Mouse (Mus musculus) embryonic stem cell, embryonic (primary cell): ENCODE measurements around the gene Usp5.

Experiments used
- CTCF ChIA-PET, 4 experiments: fragments of 300-600 bp in 2 of 4; fragments of 350-600 bp in 2 of 4; sonication (Branson Sonifier 250); formaldehyde crosslinking; loops; one replicate each; lab custom pipeline; 2022; ENCODE audit warnings: inconsistent platforms in 2 of 4; lab: Charles Lee
- POLR2A ChIA-PET, 4 experiments: fragments of 300-600 bp in 2 of 4; fragments of 350-600 bp in 2 of 4; sonication (Branson Sonifier 250); formaldehyde crosslinking; loops; one replicate each; lab custom pipeline; 2022; ENCODE audit warnings: antibody characterized with exemption in 4 of 4, inconsistent platforms in 1 of 4; lab: Charles Lee

Usp5 gene

DNA sequence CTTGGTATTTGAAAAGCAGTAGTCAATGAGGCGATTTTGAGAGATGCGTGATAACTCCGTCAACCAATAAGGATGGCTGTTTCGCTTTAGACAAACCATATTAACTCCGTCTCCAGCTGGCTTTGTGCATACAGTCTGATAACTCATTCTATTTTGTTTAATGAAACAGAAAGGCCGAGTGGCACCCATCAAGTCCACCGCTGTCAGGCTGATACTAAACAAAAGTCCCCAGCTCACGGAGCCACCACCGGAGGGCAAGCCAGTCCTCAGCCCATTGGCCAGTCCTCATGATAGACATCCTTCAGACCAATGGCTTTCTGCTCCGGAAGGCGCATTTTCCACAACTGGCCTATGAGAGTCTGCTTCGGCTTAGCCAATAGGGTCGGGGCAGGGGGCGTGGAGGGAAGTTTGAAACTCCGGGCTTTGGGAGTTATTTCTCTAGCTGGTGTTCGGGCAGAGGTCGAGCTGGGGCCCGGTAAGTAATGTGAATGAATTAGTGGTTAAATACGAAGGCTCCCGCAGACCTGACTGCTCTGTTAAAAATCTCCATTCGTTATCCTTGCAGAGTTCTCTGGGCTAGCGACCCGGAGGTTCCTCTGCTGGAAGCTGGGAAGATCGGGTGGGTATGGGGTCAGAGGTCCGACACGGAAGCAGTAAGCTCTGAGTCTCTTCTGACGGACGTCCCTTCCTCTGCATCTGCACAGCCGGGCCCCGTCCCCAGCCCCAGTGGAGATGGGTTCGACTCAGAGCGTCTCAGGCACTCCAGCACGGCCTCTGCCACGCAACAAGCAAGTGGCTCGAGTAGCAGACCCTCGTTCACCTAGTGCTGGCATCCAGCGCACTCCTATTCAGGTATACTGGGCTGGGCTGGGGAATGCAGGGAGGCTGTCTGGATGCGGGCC is 766 bp upstream of the Usp5 start:
- ChIA-PET CTCF (interaction anchor here (0.5 to 5.0 kb wide), 39 partner anchors 8 to 579 kb away, joined by 3 to 38 read pairs (median 4); partner anchors contain the start of genes Mlf2 (in 4 of the 4), Gnb3 (in 2 of the 4), Acrbp (in 1 of the 4) and C1rl (in 1 of the 4)), POLR2A (interaction anchor here (0.5 to 28.9 kb wide), 146 partner anchors 9 to 664 kb away, joined by 3 to 601 read pairs (median 6); partner anchors contain the start of genes Mlf2 (in 4 of the 4), Spsb2 (in 4 of the 4), Atn1 (in 3 of the 4) and Gm45234 (in 3 of the 4))

DNA sequence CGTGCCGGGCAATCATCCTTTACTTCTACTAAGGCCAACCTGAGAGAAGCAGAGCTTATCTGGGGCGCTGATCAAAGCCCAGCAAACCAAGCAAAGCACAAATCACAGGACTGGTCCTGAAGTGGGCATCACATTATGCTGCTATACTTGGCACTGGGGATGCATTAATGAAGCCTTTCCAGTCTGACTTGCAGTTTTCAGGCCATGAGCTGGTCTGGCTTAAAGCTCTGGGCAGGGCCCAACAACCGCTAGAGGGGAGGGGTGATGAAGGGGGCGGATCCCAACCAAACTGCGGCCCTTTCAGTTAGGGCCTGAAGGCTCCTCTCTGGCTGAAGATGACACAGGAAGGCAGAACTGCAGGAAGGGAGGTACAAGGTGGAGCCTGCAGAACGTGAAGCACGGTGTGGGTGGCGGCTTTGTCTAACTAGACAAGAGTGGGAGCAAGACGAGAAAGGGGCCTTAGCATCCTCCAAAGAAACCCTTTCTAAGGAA is 1.1 kb downstream of the Usp5 start:
- ChIA-PET POLR2A (interaction anchor here (0.7 to 28.9 kb wide), 51 partner anchors 11 to 364 kb away, joined by 3 to 601 read pairs (median 11); partner anchors contain the start of genes Gnb3 (in 3 of the 4), Grcc10 (in 3 of the 4), Mlf2 (in 3 of the 4) and Spsb2 (in 3 of the 4)), CTCF (interaction anchor here in 3 of 4 experiments (0.6 to 5.0 kb wide), 18 partner anchors 15 to 302 kb away, joined by 3 to 38 read pairs (median 6); partner anchors contain the start of genes Mlf2 (in 3 of the 3), P3h3 (in 1 of the 3) and Tpi1 (in 1 of the 3))

DNA sequence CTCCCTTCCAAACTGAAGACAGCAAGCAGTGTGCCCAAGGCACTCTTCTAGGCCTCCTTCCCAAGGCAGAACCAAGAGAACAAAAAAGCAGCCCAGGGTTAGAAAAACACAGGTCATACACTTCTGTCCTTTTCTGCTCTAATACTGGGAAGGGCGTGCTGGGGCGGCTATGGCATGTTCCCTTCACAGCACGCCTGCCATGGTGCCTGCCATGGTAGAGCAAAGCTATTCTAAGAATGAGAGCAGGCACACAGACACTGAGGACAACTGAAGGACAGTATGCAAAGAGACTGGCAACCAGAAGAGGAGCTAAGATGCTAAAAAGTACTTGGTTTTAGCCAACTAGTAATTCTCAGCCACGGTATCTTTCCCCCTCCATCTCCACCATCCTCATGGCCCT is 7.2 kb downstream of the Usp5 start:
- CTCF ChIA-PET, result no interaction called here
- POLR2A ChIA-PET, result interaction anchor here in 2 of 4 experiments (0.7 to 28.9 kb wide), 8 partner anchors 5 to 296 kb away, joined by 3 to 601 read pairs (median 4); partner anchors contain the start of genes Cdca3 (in 1 of the 2), Gnb3 (in 1 of the 2), Grcc10 (in 1 of the 2) and Pianp (in 1 of the 2)

DNA sequence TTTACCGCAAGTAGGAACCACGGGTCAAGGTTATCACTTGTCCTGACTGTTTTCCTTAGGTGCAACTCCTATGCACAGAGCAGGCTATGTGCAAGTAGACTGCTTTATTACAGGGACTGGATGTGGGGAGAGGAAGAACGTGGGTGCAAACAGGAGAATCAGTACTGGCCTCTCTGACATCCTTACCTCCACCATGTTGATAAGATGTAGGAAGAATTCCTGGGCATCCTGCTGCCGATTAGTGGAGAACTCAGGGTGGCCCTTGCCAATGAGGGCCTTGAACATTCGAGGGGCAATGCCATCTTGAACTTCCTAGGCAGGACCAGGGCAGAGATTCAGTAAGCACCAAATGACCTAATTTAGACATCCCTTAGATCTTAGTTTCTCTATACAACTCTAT is 8.4 kb downstream of the Usp5 start:
- ChIA-PET POLR2A (interaction anchor here in 3 of 4 experiments (1.1 to 28.9 kb wide), 9 partner anchors 6 to 110 kb away, joined by 3 to 601 read pairs (median 7); partner anchors contain the start of genes Cdca3 (in 2 of the 3), Grcc10 (in 2 of the 3), Spsb2 (in 2 of the 3) and Usp5 (in 2 of the 3)), CTCF (interaction anchor here in 1 of 4 experiments (1.6 kb wide), 1 partner anchor 26 kb away, joined by 4 read pairs; no protein-coding TSS in a partner anchor)

DNA sequence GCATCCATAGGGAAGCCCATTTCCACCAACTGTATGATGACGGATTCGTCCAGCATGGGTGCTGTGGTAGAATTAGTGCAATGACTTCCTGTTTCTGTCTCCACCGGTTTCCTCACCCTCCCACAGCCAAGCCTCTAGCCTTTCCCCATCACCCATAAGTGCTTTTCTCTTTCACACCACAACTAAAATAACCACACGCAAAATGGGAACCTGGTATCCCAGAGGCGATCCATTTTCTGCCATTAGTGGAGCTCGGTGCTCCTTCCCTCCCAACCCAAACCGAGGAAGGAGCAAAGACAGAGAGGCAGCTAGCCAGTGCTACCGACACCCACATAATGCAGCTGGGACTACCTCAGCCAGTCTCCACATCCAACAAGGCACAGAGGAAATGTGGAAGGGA is 11.3 kb downstream of the Usp5 start:
- CTCF ChIA-PET, result interaction anchor here in 1 of 4 experiments (1.4 kb wide), 1 partner anchor 9 kb away, joined by 5 read pairs; no protein-coding TSS in a partner anchor
- POLR2A ChIA-PET, result interaction anchor here (0.5 to 28.9 kb wide), 17 partner anchors 4 to 312 kb away, joined by 3 to 601 read pairs (median 4); partner anchors contain the start of genes Cdca3 (in 3 of the 4), Spsb2 (in 3 of the 4), Usp5 (in 2 of the 4) and Gnb3 (in 1 of the 4)

DNA sequence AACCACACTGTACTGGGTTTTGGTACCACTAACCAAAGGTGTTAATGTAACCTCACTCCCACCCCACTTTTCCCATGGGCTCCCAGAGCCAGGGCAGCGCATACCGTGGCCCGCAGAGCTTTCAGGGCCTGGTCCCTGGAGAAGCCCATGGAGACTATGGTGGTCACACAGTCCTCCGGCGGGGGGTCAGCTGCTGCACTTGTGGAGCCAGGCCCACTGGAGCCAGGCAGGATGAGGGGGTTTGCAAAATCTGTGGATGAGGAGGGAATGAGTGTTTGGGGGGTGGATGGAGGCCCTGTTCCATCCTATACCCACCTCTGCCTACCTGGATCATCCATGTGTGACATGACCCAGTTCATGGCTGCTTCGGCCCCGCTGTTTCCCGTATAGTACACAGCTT is 11.7 kb downstream of the Usp5 start:
- CTCF ChIA-PET, result interaction anchor here in 3 of 4 experiments (0.8 to 1.4 kb wide), 4 partner anchors 8 to 30 kb away, joined by 3 to 5 read pairs (median 3); no protein-coding TSS in a partner anchor
- POLR2A ChIA-PET, result interaction anchor here (0.8 to 28.9 kb wide), 17 partner anchors 4 to 312 kb away, joined by 3 to 601 read pairs (median 4); partner anchors contain the start of genes Cdca3 (in 3 of the 4), Spsb2 (in 3 of the 4), Usp5 (in 3 of the 4) and Gnb3 (in 2 of the 4)

DNA sequence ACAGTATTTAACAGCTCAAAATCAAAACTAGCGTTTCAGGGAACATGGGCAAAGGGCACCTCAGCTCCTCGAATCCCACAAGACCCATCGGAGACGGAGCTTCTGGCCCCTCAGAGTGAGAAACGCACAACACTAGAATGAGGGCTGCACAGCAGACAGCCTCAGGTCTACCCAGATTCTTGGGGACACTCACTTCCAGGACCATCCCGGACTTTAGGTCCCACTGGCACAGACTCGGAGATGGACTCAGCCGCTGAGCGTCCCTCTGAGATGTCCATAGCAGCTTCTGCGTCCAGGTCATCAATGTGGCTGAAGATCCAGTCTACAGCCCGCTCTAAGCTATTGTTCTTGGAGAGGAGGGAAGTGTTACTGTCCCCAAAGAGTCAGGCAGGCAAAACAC is 12.2 kb downstream of the Usp5 start:
- ChIA-PET POLR2A (interaction anchor here (0.8 to 28.9 kb wide), 17 partner anchors 3 to 313 kb away, joined by 3 to 601 read pairs (median 6); partner anchors contain the start of genes Cdca3 (in 3 of the 4), Spsb2 (in 3 of the 4), Usp5 (in 3 of the 4) and Gnb3 (in 2 of the 4)), CTCF (interaction anchor here in 3 of 4 experiments (0.8 to 1.4 kb wide), 4 partner anchors 8 to 30 kb away, joined by 3 to 5 read pairs (median 3); no protein-coding TSS in a partner anchor)

DNA sequence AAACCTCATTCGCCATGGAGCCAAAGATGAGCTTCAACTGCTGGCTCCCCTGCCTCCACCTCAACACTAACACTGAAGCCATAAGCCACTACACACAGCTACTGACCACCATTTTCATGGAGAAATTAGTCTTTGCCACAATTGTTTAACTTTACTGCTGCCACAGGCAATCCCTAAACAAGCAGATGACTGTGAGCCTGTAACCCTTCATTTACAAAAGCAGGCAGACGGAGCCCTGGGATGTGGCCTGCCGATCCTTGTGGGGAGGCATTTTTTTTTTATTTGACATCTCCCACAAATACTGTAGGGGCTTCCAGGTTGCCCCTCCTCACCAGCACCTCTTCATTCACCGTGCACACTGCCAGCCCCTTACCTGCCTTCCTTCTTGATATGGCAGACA is 12.7 kb downstream of the Usp5 start:
- ChIA-PET CTCF (interaction anchor here in 3 of 4 experiments (0.8 to 1.0 kb wide), 3 partner anchors 11 to 31 kb away, joined by 3 read pairs; no protein-coding TSS in a partner anchor), POLR2A (interaction anchor here (1.1 to 28.9 kb wide), 13 partner anchors 3 to 342 kb away, joined by 3 to 601 read pairs (median 6); partner anchors contain the start of genes Cdca3 (in 3 of the 4), Usp5 (in 3 of the 4), Gnb3 (in 2 of the 4) and Spsb2 (in 2 of the 4))

DNA sequence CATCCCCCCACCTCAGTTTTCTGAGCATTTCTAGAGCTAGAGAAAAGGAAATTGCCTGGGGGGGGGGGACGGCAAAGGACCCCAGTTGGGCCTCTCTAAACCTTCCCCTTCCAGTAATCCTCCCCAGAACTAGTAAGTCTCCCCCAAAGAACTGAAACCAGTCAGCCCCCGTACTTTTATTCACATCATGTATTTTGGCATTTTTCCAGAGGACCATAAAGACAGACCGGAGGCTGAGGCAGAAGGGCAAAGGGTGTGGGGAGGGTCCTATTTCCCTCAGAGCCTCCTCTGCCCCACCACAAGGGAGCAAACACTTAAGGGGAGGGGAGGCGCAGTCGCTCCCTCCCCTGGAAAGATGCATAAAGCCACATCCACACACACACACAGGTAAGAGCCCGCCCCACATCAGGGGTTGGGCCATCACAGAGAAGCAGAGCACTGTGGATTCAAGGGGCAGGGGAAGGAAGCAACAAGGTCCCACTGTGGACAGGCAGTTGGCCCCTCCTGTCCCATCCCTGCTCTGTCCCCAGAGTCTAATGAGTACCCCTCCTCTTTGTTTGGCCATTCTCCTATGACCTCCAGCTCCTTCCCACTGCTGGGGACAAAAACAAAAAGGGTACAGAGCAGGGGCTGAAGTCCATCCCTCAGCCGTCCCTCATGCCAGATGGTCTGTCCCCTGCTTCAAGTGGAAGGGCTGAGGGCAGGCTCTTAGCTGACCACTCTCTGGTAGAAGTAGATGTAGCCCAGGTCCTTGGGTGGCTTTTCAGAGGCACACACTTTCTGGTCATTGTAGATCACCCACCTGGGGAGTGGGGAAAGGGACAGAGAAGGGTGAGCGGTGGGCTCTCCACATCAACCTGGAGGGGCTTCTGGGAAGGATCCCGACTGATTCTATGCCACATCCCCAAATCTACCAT is 14.2 kb downstream of the Usp5 start:
- ChIA-PET POLR2A (interaction anchor here (0.6 to 28.9 kb wide), 12 partner anchors 1 to 315 kb away, joined by 3 to 601 read pairs (median 10); partner anchors contain the start of genes Cdca3 (in 2 of the 4), Grcc10 (in 2 of the 4), Usp5 (in 2 of the 4) and Gnb3 (in 1 of the 4)), CTCF (no interaction called here)

DNA sequence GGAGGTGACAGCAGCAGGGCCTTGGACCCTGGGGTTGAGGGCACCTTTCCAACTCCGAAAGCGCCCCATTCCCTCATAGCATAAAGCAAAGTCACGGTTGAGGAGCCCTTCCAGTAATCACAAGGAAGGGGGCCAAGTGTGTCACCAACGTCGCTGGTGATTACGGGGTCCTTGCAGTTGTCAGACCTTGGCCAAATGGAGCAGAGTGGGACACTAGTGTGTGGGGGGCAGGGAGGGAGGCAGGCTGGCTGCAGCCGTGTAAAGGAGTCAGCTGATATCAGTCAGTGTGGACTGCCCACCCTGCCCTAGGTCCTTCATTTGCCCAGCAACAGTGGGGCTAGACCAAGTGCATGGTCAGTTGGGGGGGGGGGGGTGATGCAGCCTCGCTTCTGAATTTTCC is 14.8 kb downstream of the Usp5 start:
- CTCF ChIA-PET, result interaction anchor here in 1 of 4 experiments (1.0 to 1.4 kb wide), 2 partner anchors 14 to 45 kb away, joined by 3 read pairs; no protein-coding TSS in a partner anchor

DNA sequence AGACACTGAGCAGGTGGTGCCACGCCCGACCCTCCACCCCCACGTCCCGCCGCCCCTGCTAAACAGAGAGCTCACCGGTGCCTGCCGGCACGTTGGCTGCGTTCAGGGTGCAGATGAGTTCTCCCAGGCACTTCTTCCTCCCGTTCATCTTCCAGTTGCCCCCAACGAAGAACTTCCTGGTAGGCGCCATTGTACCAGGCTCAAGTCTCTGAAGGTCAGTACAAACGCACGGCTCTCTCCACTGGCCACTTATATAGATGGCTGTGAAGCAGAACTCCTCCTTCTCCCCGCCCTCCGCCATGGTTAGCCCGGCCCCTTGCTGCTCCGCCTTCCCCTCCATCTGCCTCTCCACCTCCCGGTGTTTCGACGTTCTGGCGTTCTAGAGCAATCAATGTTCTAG is 15.4 kb downstream of the Usp5 start, which contains the start of gene Tpi1:
Tpi1 (minus strand) TSS at position 364 of the 400 bp plus-strand sequence.
- ChIA-PET POLR2A (interaction anchor here (0.6 to 28.9 kb wide), 46 partner anchors 0 to 620 kb away, joined by 3 to 601 read pairs (median 5); partner anchors contain the start of genes Cdca3 (in 3 of the 4), Grcc10 (in 3 of the 4), Usp5 (in 3 of the 4) and Atn1 (in 2 of the 4)), CTCF (interaction anchor here in 2 of 4 experiments (0.6 to 1.4 kb wide), 6 partner anchors 14 to 111 kb away, joined by 3 to 4 read pairs (median 3); partner anchors contain the start of gene Grcc10 (in 1 of the 2))

More for the DNA sequence above, 14.8 kb downstream of the Usp5 start:
- POLR2A ChIA-PET, result interaction anchor here (0.6 to 28.9 kb wide), 21 partner anchors 1 to 412 kb away, joined by 3 to 601 read pairs (median 7); partner anchors contain the start of genes Cdca3 (in 2 of the 4), Grcc10 (in 2 of the 4), Mlf2 (in 2 of the 4) and Usp5 (in 2 of the 4)

DNA sequence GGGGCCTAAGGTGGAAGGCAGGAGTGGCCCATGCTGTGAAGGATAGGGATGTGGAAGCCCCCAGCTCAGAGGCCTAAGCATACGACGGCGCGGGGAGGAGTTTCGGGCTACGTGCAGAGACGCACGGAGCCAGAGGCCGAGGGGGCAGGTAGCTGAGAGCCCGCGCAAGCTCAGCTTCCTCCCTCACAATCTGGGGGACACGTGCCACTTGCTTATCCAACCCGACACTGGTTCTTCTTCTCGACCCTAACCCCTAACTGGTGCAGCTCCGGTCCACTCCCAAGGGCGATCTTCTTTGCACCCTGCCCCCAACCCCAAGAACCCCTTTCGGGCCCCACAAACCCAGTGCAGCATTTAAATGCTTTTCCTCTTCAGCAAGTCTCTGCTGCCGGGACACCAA is 15.8 kb downstream of the Usp5 start:
- ChIA-PET CTCF (interaction anchor here in 2 of 4 experiments (0.6 to 1.4 kb wide), 8 partner anchors 15 to 111 kb away, joined by 3 to 4 read pairs (median 3); partner anchors contain the start of genes Cdca3 (in 1 of the 2), Grcc10 (in 1 of the 2) and Usp5 (in 1 of the 2)), POLR2A (interaction anchor here (0.6 to 28.9 kb wide), 53 partner anchors 0 to 620 kb away, joined by 3 to 601 read pairs (median 4); partner anchors contain the start of genes Cdca3 (in 3 of the 4), Grcc10 (in 3 of the 4), Usp5 (in 3 of the 4) and Atn1 (in 2 of the 4))

DNA sequence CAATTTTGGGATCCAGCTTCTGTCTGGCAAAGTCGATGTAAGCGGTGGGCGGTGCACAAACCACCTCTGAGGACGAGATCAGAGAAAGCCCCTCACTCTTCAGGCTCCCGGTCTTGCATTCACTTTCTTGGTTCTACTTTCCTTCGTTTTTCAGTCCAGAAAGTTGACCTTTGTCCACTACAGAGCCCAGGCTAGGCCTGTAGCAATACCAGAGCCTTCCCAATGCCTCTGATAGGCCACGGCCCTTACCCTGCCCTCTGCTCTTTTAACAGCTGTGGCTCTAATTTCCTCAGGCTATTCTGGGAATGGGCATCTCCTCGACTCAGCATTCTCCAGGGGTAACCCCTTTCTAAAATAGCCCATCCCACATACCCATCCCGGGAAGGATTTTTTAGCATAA is 16.4 kb downstream of the Usp5 start:
- CTCF ChIA-PET, result interaction anchor here in 1 of 4 experiments (0.9 to 1.4 kb wide), 4 partner anchors 15 to 110 kb away, joined by 3 to 4 read pairs (median 4); partner anchors contain the start of genes Cdca3 and Usp5

DNA sequence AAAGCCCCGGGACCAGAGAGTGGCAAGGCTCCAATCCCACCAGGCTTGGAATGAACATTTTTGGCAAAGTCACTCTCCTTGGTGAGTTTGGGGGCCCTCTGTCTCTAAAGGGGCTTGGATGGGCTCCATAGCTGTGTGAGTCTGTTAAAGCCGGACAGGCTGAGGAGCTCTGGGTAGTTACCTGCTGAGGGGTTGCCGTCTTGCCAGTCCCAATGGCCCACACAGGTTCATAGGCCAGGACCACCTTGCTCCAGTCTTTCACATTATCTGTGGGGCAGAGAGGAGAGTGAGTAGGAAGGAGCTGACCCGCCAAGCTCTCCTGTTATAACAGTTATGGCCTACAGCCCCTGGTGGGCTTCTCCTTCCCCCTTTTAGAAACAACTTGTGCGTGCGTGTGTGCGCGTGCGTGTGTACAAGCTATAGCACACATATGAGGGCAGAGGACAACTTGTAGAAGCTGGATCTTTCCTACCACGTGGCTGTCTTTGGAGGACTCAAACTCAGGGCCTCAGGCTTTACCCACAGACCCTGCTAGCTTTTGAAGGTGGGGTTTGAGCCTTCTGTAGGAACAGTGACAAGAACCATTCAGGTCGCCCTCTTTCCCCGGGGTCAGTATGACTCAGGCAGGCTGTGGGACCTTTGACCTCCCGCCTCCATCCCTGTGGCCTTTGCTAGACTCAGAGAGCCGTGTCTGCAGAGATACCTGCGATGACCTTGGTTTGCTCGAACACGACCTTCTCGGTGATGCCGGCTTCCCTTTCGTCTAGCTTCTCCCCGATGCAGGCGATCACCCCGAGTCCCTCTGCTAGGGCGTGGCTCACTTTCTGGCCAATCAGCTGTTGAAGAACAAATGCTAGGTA is 17.4 kb downstream of the Usp5 start:
- POLR2A ChIA-PET, result interaction anchor here (0.6 to 18.7 kb wide), 41 partner anchors 8 to 565 kb away, joined by 3 to 601 read pairs (median 4); partner anchors contain the start of genes Cdca3 (in 3 of the 4), Grcc10 (in 3 of the 4), Usp5 (in 3 of the 4) and Mlf2 (in 2 of the 4)
- CTCF ChIA-PET, result interaction anchor here in 2 of 4 experiments (0.7 to 1.6 kb wide), 2 partner anchors 35 to 91 kb away, joined by 3 to 5 read pairs; no protein-coding TSS in a partner anchor

More for the DNA sequence above, 16.4 kb downstream of the Usp5 start:
- POLR2A ChIA-PET, result interaction anchor here in 3 of 4 experiments (0.6 to 28.9 kb wide), 50 partner anchors 1 to 564 kb away, joined by 3 to 601 read pairs (median 4); partner anchors contain the start of genes Cdca3 (in 3 of the 3), Grcc10 (in 3 of the 3), Usp5 (in 3 of the 3) and Atn1 (in 2 of the 3)
